Mouse (Mus musculus): ENCODE results near the gene Pitpnc1.
"Not testable (repeated sequence)": the region's sequence is repeated elsewhere in the genome, so short reads cannot be mapped to it uniquely, and the experiment has no call there.

Gene Pitpnc1

DNA sequence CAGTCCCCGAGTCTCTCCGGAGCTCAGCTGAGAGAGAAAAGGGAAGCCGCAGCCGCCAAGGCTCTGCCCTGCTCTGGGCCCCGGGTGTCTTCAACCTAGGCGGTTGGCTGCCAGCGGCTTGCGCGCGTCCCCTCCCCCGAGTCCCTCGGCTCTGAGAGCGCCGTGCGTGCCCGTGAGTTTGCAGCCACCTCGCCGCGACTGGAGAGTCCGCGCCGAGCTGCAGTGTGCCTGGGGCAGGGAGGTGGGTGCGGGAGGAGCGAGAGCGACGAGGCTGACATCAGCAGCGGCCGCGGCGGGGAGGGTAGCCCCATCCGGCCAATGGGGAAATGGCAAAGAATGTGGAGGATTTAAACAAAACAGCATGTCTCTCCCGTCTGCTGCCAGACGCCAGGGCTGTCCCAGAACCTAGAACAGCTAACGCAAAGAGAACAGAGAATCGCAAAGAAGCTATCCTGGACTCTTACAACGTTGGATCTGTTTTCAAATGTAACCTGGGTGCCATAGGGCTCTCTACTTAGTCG is at the start of gene Pitpnc1:
Gene Pitpnc1 (minus strand): TSS at position 179 of the 521 bp plus-strand sequence.
- DNase-seq (ENCODE audit: low spot score): peak; percentile 76

GRCm38 (mm10) chr11:107518645-107519429 is 48.3 kb upstream of the Pitpnc1 start:
- DNase-seq (ENCODE audit: low spot score): no peak

- no peak for DNase-seq (ENCODE audit: low spot score)
Observed at GRCm38 (mm10) chr11:107516387-107516786, 45.9 kb upstream of the Pitpnc1 start.

- DNase-seq (ENCODE audit: low spot score): no peak
Observed at GRCm38 (mm10) chr11:107513047-107513446, 42.5 kb upstream of the Pitpnc1 start.

GRCm38 (mm10) chr11:107511954-107512353 is 41.5 kb upstream of the Pitpnc1 start:
- peak; percentile 20 for DNase-seq (ENCODE audit: low spot score)

DNA sequence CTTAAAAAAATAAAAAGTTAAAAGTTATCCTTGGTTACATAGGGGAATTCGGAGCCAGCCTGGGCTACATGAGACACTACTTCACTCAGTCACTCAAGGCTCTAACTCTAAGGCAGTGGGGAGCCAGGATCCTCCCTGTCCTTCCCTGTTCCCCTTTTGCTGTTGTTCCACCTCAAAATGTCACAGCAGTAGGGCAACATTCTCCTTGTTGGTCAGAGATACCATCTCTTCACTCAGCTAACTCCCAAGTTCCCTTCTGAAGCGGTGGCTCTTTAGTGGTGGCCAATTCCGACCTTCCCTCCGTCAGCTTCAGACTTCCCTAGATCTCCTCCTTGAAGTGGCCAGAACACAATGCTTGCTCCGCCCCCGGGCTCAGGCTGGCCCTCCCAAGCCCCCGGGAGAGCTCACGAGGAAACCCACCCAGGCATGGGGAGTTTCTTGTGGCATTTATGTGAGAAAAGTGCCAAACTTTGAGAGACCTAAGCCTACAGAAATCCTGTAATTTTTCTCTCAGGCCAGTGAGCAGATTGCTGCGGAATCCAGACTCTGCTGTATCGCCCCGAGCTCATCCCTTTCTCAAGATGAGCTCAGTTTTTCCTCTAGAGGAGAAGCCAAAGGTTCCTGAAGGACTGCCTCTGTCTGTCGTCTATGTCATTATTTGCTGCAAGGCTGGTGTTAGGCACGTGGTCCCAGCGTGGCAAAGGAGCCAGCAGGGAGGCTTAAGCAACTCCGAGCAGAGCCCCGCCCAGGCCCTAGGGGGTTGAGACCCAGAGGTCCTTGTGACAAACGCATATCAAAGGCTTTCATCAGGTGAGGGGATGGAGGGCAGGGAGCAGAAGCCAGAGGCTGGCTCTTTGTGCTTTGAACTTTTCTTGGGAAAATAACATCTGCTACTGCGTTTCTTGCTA is 40.1 kb upstream of the Pitpnc1 start:
- no peak for DNase-seq (ENCODE audit: low spot score)

GRCm38 (mm10) chr11:107509631-107510338 is 39.3 kb upstream of the Pitpnc1 start:
- no peak for DNase-seq (ENCODE audit: low spot score)

GRCm38 (mm10) chr11:107506260-107506659 is 35.8 kb upstream of the Pitpnc1 start:
- DNase-seq (ENCODE audit: low spot score): no peak

GRCm38 (mm10) chr11:107504364-107504763 is 33.9 kb upstream of the Pitpnc1 start:
- not testable (repeated sequence) for DNase-seq (ENCODE audit: low spot score)

GRCm38 (mm10) chr11:107502801-107503200 is 32.3 kb upstream of the Pitpnc1 start:
- DNase-seq (ENCODE audit: low spot score): no peak

DNA sequence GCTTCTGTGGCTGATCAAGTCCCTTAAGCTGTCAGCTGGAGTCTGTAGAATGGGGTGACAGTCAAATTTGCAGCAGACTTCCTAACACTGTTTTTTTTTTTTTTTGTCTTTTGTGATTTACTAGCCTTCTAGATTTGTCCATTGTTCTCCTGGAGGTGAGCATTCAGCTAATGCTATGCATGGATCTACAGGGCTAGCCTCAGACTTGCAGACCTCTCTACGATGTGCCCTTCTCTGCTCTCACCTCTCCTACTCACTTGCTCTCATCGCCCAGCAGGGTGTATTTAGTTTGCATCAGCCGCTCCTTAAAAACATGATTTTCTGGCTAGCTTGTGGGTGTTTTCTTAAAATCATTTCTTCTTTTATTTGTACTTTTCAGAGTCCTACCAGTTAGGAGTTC is 13.8 kb upstream of the Pitpnc1 start:
- no peak for DNase-seq (ENCODE audit: low spot score)

DNA sequence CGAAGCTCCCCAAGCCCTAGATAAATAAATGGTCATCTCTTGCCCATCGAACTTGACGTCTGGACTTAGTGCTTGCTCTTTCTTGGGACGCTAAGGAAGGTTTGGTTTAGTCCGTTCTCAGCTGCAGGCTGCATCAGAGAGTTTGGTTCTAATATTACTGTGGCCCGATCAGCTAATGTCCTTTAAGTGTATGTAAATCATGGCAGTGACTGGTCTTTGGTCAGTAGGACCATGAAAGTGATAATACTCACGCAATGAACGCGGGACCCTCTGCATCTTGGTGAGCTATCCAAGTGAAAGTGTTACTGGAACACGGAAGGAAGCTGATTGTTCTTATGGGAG is 9.3 kb upstream of the Pitpnc1 start:
- DNase-seq (ENCODE audit: low spot score): no peak

DNA sequence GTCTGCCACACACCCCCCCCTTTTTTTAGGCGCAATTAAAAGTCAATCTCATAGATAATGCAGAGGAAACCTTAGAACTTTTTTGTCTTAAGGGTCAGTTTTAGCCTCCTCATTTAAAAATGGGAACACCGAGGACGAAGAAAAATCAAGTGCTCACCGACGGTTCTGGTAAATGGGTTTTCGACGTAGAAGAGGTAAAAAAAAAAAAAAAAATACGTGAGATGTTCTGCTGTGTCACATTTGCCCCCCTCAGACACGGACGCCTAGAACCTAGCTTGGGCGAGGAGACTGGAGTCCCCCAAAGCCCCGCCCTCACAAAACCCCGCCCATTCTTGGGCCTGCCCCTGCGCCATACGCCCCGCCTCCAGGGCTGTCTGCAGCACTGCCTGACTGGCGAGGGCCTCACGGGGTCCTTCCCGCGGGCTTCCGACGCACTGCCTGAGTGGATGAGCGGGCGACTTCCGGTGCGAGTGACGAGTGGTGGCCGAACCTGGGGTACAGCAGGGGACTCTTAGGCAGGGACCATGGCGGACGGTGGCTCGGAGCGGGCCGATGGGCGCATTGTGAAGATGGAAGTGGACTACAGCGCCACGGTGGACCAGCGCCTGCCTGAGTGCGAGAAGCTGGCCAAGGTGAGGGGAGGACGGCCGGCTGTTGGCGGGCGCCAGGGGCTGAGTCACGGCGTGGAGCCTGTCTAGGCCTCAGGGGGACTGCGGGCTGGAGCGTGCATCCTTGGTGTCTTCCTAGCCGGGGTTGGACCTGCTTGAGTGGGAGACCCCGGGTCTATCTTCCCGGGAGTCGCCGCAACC is 8.8 kb upstream of the Pitpnc1 start, which contains the start of gene Psmd12:
Gene Psmd12 (plus strand): TSS at position 432 of the 809 bp plus-strand sequence.
- peak; percentile 89 for DNase-seq (ENCODE audit: low spot score)

GRCm38 (mm10) chr11:107473137-107473820 is 2.8 kb upstream of the Pitpnc1 start:
- no peak for DNase-seq (ENCODE audit: low spot score)

- DNase-seq (ENCODE audit: low spot score): no peak
Observed at GRCm38 (mm10) chr11:107472304-107472703, 1.8 kb upstream of the Pitpnc1 start.

DNA sequence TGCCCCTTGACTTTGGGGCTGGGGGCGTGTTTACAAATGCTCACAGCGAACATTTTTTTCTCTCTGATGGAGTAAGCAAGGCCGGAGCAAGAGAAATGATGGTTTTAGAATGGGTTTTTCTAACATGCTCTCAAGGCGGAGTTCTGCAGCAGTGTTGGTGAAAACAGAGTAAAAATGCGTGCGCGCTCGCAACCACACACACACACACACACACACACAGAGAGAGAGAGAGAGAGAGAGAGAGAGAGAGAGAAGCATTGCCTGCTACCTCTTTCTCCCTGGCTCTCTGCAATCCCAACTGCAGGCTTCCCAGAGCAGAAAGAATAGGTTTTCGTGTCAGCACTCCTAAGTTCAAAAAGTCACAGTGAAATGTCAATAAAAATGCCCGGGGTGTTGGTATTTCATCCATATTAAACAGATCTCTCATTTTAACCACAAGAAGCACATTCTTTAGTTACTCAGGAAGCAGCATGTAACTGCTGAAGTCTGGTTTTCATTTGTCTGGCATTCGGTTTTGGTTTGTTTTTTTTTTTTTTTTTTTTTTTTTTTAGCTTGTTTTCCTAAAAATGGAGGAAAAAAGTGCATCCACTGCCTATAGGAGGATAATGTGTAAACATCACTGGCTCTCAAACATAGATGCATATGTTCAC is 697 bp upstream of the Pitpnc1 start:
- no peak for DNase-seq (ENCODE audit: low spot score)

GRCm38 (mm10) chr11:107469523-107470371 is 752 bp downstream of the Pitpnc1 start:
- peak; percentile 44 for DNase-seq (ENCODE audit: low spot score)

GRCm38 (mm10) chr11:107469031-107469522 is 1.4 kb downstream of the Pitpnc1 start:
- peak; percentile 49 for DNase-seq (ENCODE audit: low spot score)
